Mouse (Mus musculus) bone marrow macrophage, adult 2 months (primary cell): ENCODE measurements around the gene Lefty1.

Source experiments
- CTCF ChIP-seq: IDR thresholded peaks from 2 replicates; pipeline ENCODE4 v1.5.1; 2012; ENCODE audit warnings: low read depth, mild to moderate bottlenecking, low read length, moderate library complexity
- POLR2A ChIP-seq: IDR thresholded peaks from 2 replicates; pipeline ENCODE4 v1.6.1; 2012; ENCODE audit warnings: mild to moderate bottlenecking, low read depth, low read length, borderline replicate concordance

DNA sequence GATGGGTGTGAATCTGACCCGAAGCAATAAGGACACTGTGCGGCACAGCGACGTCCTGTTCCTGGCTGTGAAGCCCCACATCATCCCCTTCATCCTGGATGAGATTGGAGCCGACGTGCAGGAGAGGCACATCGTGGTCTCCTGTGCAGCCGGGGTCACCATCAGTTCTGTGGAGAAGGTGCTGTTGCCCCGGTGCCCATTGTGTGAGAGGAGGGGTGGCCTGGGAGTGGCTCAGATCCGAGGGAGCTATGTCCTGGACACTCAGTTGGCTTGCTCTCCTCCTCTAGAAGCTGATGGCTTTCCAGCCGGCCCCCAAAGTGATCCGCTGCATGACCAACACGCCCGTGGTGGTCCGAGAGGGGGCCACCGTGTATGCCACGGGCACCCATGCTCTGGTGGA, 28.9 kb upstream of the Lefty1 start:
- no peak for TF ChIP-seq POLR2A
- no peak for TF ChIP-seq CTCF
